Mouse (Mus musculus) cortical plate, adult 2 months (tissue): ENCODE results near the gene Fut11.

Source experiments
- CTCF ChIP-seq: fragments of 200-500 bp; IDR thresholded peaks from 2 replicates; pipeline ENCODE4 v1.5.1; 2011; ENCODE audit warnings: mild to moderate bottlenecking, control low read depth, low read length; ENCODE audit not compliant: insufficient read depth; ENCODE audit errors: extremely low read depth
- POLR2A ChIP-seq: fragments of 200-500 bp; IDR thresholded peaks from 2 replicates; pipeline ENCODE4 v1.6.1; 2011; ENCODE audit warnings: mild to moderate bottlenecking, low read length, control low read depth; ENCODE audit not compliant: insufficient read depth; ENCODE audit errors: extremely low read depth

DNA sequence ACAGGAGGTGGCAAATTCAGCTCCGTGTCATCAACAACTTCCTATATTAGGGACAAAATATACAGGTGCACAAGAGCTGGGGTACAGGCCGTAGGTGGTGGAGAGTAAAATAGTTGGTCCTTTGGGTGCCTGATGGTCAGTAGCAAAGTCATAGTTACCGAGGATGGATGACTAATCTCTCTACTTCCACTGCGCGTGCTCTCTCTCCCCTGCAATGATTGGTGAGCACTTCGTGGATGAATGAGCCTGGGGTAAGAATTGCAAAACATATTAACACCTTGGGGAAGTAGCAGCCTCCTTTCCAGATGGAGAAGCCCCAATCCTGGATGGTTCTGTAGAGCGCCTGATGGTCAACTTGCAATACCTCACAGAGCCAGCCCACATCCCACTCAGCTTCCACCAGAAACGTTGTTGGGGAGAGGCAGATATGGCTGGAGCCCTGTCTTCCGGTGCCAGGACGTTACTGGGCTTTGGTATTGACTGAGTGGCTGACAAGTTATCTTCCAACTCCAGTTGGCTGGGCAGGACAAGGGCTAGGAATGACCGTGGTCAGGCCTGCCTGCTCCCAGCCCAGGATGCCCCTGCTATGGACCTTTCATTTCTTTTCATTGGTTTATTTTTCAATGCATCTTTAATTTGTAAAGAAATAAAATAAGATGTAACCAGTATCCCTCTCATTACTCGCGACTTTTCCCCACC is 434 bp upstream of the Fut11 start:
- no peak for TF ChIP-seq CTCF
- no peak for TF ChIP-seq POLR2A
